Mouse (Mus musculus): ENCODE results near the gene Gmppb.

Gene Gmppb

DNA sequence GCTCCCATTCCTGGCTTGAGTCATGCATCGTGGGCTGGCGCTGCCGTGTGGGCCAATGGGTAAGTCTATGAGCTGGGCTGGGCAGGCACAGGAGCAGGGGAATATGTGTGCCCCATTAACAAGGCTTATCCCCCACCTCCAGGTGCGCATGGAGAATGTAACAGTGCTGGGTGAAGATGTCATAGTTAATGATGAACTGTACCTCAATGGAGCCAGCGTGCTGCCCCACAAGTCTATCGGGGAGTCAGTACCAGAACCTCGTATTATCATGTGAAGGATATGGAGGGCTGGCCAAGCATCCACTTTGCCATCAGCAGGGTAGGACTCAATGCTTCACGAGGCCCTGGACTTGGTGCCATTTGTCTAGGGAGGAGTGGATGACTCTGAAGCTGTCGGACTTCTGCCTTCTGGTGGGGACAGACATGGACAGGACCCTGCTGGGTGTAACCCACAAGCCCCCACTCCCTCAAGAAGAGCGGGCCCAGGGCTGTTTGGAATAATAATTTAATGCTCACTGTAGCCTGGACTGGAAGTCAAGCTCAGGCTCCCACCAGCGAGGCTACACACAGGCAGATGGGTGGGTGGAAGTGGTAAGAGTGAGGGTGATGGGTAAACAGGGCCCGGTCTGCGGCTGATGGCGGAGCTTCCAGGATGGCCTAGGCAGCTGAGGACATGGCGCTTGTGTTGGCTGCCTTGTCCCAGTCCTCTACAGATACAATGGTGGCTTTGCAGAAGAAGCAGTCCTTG, 2.3 kb downstream of the Gmppb start:
- no peak for DNase-seq (ENCODE audit: low read depth, low spot score)

DNA sequence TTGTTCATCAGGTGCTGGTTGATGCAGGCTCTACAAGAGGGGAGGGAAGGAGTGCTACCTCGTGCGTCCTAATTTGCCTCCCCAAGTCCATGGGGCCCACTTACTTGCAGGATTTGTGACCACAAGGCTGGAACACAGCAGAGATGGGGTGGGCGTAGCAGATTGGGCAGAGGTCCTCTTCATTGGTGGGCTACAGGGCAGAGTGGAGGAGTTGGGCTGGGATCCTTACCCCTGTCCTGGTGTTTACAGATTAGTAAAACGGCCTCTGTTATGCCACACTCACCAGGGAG, 2.8 kb downstream of the Gmppb start:
- no peak for DNase-seq (ENCODE audit: low read depth, low spot score)

DNA sequence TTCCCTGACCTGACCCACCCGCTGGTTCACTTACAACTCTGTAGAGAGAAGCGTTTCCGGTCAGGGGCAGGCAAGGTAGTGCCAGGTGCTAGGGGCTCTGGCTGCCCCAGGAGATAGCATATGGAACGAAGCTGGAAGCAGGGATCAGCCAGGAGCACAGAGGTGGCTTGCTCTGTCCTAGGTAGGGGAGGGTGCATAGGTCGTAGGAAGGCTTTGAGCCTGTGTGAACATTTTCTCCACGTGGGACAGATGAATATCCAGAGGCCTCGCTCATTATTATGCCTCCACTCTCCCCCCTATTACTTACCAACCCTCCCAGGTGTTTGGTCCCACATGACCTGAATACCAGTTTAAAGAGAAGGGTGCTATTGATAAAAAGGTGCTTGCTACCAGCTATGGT, 3.4 kb downstream of the Gmppb start:
- no peak for DNase-seq (ENCODE audit: low read depth, low spot score)

DNA sequence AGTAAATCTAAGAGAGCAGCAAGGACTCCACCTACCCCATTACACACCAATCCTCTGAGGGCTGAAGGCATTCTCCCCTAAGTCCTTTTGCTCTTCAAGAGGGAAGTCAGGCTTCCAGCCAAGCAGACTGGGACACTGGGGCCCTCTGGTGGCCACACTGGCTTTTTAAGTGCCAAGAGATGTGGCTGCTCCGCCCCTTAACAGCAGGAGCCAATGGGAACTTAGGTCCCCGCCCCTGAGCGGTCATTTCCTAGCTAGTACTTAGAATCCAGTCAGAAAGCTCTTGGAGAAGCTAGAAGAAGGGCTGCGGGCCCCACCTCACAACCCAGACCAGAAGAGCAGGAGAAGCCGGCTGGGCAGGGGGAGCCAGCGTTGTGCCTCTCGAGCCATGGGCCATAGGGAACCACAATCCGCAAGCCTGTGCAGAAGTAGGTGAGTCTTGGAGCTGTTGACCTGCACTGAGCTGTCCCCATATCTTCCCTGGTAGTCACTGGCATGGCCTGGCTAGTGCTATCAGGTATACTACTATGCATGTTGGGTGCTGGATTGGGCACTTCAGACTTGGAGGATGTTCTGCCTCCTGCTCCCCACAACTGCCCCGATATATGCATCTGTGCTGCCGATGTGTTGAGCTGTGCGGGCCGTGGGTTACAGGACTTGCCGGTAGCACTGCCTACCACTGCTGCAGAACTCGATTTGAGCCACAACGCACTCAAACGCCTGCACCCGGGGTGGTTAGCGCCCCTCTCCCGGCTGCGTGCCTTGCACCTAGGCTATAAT, 4.0 kb downstream of the Gmppb start, which contains the start of gene Amigo3:
Gene Amigo3 (plus strand): TSS at position 275 of the 780 bp plus-strand sequence.
- peak; percentile 96 for DNase-seq (ENCODE audit: low read depth, low spot score)

DNA sequence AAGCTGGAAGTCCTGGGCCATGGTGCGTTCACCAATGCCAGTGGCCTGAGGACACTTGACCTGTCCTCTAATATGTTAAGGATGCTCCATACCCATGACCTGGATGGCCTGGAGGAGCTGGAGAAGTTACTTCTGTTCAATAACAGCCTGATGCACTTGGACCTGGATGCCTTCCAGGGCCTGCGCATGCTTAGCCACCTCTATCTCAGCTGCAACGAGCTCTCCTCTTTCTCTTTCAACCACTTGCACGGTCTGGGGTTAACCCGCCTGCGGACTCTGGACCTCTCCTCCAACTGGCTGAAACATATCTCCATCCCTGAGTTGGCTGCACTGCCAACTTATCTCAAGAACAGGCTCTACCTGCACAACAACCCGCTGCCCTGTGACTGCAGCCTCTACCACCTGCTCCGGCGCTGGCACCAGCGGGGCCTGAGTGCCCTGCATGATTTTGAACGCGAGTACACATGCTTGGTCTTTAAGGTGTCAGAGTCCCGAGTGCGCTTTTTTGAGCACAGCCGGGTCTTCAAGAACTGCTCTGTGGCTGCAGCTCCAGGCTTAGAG, 4.7 kb downstream of the Gmppb start:
- DNase-seq (ENCODE audit: low read depth, low spot score), result no peak

DNA sequence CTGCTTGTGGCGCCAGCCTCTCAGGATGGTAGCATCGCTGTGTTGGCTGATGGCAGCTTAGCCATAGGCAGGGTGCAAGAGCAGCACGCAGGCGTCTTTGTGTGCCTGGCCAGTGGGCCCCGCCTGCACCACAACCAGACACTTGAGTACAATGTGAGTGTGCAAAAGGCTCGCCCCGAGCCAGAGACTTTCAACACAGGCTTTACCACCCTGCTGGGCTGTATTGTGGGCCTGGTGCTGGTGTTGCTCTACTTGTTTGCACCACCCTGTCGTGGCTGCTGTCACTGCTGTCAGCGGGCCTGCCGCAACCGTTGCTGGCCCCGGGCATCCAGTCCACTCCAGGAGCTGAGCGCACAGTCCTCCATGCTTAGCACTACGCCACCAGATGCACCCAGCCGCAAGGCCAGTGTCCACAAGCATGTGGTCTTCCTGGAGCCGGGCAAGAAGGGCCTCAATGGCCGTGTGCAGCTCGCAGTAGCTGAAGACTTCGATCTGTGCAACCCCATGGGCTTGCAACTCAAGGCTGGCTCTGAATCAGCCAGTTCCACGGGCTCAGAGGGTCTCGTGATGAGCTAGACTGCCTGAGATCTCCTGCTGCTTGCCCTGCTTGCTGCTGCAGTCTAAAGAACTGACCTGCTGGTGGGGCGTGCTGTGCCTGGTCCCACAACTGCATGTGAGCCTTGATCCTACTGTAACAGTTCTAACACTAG, 5.4 kb downstream of the Gmppb start:
- DNase-seq (ENCODE audit: low read depth, low spot score), result no peak

DNA sequence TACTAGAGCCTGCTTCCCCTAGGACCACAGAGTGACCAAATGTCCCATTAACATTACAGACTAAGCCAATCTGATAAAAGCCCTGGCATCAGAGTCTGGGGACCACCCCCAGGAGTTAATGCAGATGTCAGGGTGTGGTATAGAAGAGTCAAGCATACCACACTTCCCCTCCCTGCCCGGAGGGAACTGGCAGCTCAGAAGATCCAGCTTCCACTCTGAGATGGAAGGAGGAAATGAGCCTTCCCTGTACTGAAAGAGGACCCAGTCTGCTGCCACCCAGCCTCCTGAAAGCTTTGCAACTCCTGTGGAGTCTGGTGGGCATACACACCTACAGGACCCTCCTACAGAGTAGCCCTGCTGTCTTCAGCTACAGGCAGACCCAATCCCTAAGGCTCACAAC, 6.0 kb downstream of the Gmppb start:
- no peak for DNase-seq (ENCODE audit: low read depth, low spot score)

DNA sequence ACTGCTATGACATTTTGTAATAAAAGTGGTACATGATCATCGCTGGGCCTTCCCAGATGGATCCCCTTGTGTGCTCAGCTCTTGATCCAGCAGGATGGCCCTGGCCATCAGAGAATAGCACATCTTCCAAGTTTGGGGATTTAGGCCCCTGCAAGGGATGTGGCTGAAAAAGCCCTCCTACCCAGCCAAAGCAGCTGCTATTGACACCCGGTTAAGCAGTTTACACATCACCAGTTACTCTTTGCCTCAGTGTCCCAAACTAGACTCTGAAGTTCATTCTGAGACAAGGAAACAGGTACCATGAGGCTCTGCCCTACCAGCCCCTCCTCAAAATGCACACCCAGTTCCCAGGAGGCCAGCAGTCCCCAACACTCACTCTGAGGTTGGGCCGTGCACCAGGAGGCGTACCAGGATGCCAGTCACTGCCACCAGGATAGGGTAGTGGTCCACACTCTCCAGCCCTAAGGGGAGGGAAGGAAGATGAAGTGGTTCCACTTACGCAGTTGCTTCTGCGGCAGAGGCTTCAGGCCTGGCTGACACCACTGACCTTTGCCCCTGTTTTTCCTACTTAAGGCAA, 6.7 kb downstream of the Gmppb start:
- DNase-seq (ENCODE audit: low read depth, low spot score), result no peak

DNA sequence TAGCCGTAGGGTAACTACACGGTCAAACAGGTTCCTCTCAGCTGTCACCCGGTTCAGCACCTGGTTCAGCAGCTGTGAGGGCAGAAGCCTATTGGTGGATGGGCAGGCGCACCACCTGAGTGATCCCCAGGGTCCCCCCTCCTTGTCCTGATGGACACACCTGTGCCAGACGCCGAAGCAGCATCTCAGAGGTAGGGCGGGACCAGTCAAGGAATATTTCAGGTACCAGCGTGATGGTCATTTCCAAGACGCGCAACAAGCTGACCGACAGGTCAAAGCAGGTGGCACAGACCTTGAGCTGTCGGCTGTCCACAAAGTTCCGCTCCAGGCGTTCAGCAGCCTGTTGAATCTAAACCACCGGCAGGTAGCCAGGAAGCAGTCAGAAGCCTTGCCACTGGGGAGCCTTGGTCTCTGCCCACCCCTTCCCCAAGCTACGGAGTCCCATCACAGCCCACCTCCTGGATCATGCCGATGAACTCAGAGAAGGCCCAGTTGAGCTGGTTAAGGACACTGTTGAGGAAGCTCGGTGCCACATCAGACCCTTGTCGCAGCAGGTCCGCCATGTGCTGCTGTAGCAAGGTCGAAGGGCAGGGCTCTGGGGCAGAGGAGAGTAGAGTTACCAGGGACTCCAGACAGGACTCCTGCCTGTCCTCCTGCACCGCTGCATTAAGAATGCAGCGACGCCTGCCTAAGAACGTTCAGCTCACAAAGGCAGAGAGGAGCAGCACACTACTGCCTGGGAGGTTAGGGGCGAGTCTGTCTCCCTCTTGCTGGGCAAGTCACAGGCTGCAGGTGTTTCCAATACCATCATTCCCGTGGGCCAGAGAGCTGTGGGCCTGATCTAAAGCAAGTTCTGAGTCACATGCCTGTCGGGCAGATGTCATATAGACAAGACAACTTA, 7.6 kb downstream of the Gmppb start:
- DNase-seq (ENCODE audit: low read depth, low spot score), result no peak

DNA sequence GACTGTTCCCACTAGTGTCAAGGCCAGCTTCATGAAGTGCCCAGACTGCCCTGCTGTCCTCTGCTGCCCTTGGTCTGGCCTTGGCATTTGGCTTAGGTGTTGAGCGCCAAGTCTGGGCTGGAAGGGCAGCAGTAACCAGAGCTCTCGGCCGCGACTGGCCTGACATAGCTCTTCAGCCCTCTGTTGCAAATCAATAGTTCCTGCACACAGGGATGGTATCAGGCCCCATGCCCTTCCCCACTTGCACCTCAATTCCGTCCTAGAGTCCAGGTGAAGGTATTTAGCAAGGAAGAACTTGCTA, 8.2 kb downstream of the Gmppb start:
- DNase-seq (ENCODE audit: low read depth, low spot score), result no peak

DNA sequence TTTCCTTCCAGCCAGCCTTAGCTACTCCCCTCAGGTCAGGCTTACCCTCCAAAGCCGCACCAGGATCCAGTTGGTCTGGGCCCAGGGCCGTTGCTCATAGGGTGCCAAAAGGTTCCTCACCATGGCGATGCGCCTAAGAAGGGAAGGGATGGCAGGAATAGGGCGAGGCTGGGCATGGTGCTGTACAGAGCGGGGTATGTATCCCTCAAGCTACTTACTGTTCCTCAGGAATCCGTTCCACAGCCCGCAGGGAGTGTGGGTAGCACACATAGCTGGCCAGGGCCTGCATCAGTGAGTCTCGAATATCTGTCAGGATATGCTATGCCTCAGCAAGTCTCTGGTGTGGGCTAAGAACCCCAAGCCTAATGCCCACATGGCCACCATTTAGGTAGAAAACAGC, 9.2 kb downstream of the Gmppb start:
- DNase-seq (ENCODE audit: low read depth, low spot score), result no peak

DNA sequence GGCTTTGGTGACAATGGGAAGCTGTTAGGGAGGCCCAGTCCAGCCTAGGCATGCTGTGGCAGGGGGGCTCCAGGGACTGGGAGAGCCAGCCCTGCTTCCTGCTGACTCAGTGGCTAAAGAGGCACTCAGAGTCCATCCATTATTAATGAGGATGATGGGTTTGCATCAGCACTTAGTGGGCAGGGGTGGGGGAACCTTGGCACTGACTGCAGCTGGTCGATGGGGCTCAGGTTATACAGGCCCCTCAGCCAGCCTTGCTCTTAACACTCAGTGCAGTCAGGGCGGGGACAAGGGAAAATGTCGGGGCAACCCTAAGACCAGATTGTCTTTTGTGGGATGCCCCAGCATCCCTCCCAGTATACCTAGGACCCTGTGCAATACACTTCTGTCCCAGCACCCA, 13.1 kb downstream of the Gmppb start:
- no peak for DNase-seq (ENCODE audit: low read depth, low spot score)

DNA sequence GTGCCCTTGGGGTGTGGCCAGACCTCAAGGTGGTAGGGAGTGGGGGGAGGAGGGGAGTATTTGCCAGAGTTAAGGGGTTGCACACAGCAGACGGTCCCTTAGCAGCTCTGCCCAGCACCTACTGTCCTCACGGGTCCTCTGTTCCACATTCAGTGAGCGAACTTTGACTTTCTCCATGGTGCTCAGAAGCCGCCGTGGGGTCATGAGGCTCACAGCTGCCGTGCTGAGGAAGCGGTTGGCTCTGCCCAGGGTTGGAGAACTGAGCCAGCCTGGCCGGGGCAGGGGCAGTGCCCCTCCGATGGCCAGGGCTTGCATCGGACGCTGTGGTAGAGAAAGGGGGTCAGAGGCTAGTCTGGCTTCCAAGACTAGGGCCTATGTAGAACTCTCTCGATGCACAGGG, 14.3 kb downstream of the Gmppb start:
- DNase-seq (ENCODE audit: low read depth, low spot score), result no peak

DNA sequence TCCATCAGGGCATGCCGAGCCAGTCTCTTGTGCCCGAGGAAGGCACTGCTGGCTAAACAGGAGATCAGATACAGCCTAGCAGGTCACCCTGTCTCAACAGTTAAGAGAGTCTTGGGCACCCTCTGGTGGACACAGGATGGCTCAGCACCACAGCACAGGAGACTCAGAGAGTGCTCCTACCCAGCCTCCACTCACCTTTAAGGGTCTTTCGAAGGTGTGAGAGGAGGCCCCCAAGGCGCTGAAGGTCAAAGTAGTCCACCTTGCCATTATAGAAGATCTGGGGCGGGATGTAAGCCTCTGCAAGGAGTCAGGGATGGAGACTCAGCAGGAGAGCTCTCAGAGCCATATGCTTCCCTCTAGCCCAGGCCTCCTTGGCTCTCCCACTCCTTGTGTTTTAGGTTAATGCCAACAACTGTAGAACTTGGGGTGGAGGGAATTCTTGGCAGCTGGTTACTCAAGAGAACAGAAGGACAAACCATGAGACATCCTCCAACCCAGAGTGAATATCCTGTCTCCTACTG, 16.5 kb downstream of the Gmppb start:
- DNase-seq (ENCODE audit: low read depth, low spot score), result peak; percentile 42

DNA sequence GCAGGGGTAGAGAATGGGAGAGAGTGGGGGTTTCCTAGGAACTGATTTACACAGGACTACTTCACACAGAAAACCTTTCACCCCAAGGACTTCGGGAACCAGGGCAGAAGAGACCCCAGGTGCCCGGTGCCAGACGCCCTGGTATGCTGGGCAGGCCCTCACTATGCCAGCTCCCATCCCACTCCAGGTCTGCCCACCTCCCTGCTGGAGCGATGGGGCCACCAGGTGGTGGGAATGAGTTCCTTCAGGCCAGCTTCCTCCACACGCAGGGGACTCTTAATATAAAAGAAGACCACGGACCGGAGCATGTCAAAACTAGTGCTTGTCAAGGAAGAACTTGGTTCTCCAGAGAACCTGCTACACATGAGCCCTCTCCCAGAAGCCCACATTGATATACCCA, 18.2 kb downstream of the Gmppb start:
- no peak for DNase-seq (ENCODE audit: low read depth, low spot score)

DNA sequence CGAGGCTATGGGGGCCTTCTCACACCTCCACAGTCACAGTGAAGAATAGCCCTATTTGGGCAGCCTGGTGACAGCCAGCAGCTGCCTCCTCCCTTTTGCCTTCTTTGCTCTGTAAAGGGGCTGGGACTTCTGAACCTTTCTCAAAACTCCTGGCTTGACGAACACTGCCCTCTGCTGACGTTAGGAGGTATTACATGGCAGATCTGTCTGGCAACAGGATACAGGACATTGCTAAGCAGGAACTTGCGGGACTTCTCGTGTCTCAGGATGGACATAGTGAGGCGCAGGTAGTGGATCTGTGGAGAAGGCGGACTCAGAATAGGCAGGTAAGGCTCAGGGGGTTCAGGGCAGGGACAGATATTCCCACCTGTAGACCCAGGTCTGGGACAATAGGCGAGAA, 18.9 kb downstream of the Gmppb start:
- DNase-seq (ENCODE audit: low read depth, low spot score), result peak; percentile 60

DNA sequence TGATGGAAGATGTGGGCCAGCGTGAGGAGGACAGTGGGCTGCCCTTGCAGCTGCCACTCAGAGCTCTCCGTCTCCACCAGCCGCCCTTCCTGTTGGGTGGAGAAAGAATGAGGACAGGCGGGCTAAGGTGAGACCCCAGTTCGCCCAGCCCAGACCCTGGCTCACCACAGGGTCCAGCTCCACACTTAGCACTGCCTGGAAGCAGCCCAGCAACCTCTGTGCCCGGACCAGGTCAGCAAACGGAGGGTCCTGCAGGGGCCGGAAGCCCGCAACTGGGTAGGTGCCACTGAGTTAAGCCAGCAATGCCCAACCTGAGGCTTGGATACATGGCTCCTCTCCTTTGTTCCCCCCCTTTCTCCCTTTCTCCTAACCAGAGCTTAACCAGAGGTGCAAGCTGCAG, 20.0 kb downstream of the Gmppb start:
- DNase-seq (ENCODE audit: low read depth, low spot score), result no peak

DNA sequence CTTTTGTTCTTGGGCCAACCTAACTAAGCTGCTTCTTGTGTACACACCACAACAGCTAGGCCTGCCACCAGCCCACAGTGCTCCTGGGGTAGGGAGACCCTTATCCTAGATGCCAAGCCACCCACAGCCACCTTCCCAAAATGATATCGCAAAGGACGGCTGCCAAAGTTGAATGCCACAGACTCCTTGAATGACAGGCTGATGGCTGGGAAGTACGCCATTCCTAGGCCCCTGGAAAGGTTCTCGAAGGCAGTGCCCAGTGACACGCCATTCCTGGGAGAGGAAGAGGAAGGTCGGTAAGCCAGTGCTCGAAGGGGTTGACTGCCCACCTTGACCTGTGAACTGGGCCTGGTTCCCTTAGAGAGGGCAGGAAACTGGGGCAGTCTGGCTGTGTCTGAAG, 20.5 kb downstream of the Gmppb start:
- no peak for DNase-seq (ENCODE audit: low read depth, low spot score)

DNA sequence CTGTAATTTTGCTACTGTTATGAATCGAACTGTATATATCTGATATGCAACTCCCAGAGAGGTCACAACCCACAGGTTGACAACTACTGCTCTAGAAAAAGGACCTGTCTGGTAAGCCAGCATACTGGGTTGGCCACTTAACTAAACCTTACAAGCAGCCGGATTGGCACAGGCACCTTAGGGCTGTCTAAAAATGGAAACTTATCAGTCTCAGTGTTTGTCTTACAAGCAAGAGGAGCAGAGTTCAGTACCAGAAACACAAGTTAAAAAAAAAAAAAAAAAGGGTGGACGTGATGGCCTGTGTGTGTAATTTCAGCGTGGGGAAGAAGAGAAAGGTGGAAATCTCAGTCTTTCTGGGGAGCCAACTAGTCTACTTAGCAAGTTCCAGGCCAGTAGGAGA, 22.8 kb downstream of the Gmppb start:
- no peak for DNase-seq (ENCODE audit: low read depth, low spot score)

DNA sequence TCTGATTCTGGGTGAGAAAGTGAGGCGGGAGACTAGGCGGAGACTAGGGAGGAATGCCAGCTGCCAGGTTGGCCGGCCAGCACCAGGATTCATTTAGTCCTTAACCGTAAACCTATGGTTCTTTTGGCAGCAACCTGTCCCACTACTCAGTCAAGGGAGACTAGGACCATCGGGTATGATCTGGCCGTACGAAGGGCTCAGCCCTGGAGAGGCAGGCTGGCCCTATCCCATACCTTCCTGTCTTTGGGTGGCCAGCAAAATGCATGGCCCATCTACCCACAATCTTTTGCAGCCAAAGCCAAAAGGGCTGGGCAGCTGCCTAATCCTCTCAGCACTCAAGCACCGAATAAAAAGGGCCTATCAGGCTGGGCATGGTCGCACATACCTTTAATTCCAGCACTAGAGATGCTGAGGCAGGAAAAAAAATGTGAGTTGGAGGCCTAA, 23.5 kb downstream of the Gmppb start:
- DNase-seq (ENCODE audit: low read depth, low spot score), result no peak

Data from telencephalon, adult 2 months (tissue).